Mouse (Mus musculus) urinary bladder, postnatal 4 days (tissue): ENCODE measurements around the gene BC048562.

ENCODE experiments used
- DNase-seq, 2 experiments: peaks; one replicate each; pipeline ENCODE4 v3.0.0; 2021 to 2022; ENCODE audit warnings: low spot score in 2 of 2

The BC048562 gene

DNA sequence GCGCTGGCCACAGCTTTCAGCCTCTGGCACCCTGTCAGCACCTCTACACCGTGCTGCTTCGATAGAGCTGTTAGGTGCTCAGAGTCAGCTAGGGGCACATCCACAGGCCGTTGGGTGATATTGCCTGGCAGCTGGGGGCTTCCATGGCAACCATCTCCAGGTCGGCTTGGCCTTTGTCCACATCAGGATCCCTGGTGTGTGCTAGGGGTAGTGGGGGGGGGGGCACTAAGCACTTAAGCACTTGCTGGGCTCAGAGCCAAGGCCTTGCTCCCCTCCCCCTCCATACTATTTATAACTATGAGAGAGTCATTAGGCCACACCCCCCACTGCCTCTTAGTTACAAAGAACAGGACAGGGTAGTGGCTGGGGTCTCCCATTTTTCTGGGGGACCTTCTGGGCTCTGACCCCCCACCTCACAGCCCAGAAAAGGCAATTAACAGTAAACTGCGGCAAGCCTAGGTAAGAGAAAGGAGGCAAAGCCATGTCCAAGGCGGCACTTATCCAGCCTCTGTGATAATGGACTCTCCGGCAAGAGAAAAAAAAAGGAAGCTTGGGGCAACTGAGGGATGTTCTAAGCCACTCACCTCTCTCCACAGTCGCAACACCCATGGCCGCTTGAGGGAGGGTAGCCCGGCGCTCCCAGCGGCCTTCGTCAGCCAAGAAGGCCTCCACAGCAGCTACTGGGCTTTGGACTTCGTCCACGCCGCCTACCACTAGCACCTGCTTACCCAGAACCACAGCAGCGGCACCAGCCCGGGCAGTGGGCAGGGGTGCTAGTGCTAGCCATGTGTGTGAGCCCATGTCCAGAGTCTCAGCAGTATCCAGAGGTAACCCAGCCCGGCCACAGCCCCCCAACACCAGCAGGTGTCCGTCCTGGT lies 14.2 kb downstream of the BC048562 start:
- peak in 1 of 2 experiments; percentile 18 for DNase-seq

DNA sequence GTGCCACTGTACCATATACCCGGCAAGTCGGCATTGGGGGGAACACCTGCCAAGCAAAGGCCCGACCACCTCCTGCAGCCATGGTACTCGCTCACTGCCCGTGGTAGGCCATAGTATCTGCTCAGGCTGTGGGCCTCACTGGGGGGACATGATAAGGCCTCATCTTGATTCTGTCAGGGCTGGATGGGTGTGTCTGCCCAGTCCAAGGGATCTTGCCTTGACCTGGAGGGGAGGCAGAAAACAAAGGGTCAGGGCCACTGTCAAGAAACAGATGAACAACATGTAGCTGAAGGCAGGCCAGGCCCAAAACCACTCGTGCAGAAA lies 14.8 kb downstream of the BC048562 start:
- DNase-seq: no peak

DNA sequence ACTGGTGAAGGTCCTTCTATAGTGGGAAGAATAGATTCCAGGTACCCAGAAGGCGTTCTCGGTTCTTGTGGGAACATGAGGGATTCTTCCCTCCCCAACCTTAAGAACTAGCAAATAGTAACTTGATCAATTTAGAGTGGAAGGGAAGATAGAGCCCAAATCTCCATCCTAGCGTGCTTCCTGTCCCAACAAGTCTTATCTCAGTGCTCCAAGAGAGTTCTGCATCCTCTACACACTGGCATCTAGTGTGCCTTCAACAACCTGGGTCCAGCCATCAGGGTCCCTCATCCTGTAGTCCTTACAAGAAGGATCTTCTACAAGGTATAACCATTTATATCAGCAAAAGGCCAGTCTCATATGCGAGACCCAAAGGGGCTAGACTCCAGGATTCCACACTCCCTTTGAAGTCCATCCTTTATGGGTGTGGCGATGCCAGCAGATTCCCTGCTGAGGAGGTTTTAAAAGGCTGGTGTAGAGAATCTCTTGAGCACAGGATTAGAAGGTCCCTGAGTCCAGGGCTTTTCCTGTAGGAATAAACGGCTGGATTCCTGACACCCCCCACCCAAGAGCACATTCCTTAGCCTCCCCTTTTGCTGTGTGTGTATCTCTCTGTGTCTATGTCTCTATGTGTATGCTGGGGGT lies 15.4 kb downstream of the BC048562 start:
- DNase-seq: no peak

DNA sequence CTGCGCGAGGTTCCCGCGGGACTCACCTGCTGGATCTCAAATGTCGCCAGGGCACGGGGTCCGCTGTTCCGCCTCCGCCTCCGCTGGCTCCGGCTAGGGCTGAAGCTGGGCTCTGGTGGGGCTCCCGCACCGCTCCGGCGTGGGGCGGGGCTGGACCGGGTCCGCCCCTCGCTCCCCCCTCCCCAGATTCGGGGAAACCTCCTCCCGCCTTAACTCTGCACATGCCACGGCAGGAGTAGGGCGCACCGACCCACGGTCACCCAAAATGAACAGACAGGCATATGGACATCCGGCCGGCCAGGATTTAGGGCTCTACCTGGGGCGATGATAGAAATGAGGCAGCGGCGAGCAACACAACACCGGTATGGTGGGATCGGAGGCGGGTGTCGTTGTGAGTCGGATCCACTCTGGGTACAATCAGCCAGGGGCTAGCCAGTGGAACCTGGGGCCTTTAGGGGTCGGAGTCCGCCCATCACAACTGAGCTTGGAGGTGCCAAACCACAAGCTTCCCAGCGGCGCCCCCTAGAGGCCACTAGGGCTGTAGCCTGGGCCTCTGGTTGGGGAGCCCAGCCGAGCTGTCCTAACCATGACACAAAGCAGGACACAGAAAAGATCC lies 16.1 kb downstream of the BC048562 start:
- peak; percentile 81 to 92 for DNase-seq

DNA sequence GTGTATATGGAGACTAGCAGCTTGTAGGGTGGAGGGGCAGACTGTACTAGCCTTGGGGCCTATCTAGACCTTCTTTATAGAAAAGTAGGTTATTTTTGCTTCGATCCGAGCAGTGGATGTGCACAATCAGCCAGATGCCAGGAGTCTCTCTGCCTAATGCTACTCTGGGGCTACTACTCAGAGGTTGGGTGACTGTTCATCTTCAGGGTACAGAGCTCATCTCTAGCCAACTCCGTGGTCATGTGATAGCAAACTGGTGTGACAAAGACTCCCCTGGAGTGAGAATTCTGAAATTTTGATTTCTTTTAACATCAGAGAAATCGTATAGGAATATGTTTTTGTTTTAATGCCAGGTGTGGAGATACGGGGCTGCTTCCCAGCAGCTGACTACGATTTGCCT lies 16.6 kb downstream of the BC048562 start:
- DNase-seq: no peak

DNA sequence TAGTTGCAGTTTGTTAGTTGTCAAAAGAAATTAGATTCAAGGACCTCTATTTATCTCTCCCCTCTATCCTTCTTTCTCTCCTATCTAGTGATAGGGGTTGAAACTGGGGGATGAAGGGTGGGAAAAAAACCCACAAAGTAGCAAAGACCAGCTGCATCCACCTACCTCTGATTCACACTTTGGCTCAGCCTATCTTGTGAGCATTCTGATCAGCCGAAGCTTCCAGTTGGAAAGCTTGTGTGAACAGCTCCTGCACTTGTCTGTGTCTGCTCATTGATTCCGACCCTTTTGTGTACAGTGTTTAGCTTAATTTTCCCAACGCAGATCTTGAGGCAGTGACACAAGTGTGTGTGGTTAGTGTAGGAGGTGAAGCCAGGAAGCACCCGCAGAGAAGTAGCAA lies 17.2 kb downstream of the BC048562 start:
- DNase-seq: no peak

DNA sequence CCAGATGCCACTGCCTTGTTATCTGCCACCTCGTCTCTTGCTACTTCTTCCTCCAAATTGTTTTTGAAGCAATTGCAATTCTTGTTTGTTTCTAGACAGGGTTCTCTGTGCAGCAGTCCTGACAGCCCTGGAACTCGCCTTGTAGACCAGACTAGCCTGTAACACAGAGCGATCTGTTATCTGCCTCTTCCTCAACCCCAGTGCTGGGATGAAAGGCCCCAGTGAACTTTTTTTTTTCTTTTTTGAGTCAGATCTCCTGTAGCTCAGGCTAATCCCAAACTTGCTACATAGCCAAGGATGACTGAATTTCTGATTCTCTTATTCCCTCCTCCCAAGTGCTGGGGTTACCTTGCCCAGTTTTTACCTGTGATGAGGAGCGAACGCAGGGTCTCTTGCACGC lies 18.1 kb downstream of the BC048562 start:
- no peak for DNase-seq

DNA sequence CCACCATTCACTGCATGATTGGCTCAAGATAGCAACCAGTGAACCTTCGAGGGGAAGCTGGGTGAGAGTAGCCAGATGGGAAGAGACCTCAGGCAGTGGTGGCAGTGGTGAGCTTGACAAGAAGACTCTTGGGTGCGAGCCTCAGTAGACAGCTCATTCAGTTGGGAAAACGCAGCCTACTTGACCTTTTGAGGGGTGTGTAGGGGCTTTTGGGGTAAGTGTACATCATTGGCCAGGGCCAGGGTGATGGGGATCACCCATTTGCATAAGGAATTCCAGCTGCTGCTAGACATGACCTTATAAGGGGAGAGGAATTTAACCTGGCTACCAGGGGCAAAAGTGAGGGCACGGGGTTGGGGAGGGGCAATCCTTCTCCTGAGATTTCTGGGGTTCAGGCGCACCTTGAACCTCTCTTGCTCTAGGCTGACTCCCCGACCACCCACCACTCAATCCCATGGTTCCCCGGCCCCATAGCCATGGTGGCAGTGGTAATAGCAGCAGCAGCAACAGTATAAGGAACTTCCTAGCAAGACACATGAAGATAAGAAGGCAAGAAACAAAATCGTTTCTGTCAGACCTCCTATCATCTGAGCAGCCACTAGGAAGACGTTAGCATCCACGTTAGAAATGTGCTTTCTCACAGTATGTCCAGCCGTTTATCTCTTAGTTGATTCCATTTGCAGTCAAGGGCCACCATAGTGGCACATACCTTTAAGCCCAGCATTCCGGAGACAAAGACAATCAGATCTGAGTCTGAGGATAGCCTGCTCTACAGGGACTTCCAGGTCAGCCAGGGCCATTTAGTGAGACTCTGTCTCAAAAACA lies 19.7 kb downstream of the BC048562 start:
- DNase-seq: peak in 1 of 2 experiments; percentile 14

DNA sequence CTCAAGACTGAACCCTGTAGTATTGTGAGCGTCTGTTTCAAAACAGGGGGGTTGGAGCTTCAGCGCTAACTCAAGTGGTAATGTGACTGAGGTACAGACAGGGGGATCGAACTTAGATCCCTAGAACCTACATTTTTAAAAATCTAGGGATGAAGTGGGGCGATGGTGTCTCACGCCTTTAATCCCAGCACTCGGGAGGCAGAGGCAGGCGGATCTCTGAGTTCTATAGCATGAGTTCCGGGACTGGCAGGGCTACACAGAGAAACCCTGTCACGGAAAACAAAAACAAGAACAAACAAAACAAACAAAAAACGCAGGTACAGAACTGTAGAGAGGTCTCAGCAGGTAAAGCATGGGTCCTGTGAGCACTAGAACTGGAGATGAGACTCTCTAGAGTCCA lies 20.7 kb downstream of the BC048562 start:
- DNase-seq: no peak

DNA sequence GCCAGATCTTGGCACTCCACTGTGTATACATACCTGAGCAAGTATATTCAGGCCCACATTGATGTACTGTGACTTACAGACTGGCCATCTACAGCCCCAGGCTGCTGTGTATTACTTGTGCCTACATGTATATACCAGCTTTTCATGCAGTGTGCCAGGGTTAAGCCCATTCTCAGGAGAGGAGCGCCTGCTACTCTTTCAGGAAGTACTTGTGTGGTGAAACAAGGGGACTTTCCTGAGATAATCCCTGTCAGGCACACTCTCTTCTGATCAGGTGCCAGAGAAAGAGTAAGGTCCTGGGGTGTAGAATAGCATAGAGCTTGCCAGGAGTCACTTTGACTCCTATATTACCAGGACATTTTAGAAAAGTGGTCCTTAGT lies 23.6 kb downstream of the BC048562 start:
- no peak for DNase-seq

DNA sequence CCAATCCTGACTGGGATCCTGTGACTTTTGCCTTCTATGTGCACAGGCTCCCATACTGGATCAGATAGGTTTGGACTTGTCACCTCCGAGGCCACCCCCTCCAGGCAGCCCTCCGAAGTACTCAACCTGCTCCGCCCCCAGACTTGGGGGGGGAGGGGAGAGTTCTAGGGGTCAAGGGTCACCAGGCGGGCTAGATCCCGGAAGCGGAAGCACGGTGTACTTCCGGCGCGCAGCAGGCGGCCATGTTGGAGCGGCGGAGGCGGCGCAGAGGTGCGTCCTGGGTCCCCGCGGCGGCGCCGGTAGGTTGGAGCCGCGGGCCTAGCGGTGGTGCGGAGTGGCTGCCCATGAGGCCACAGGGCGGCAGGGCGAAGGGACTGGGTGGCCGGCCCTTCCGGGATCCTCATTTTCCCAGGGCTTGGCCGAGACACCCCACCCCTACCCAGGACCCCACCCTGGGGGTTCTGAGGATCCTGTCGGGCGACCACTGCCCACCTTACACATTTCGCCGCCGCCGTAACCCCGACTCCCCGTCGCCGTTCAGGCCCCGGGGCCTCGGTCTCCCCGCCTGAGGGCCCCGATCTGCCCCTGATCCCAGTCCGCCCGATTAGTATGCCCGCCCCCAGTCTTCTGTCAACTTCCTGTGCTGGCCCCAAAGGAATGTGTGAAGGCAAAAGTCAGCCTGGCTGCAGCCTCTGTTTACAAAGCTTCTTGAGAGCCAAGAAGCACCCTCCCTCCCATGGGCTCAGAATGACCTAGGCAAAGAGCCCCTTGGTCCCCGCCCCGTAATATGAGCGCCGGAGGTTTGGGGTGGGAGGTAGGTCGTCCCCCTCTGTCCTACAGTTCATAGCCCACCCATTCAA lies 24.3 kb downstream of the BC048562 start, which contains the start of gene Ccdc71:
Ccdc71 (plus strand) TSS at position 209 of the 860 bp plus-strand sequence.
- peak; percentile 79 to 87 for DNase-seq

DNA sequence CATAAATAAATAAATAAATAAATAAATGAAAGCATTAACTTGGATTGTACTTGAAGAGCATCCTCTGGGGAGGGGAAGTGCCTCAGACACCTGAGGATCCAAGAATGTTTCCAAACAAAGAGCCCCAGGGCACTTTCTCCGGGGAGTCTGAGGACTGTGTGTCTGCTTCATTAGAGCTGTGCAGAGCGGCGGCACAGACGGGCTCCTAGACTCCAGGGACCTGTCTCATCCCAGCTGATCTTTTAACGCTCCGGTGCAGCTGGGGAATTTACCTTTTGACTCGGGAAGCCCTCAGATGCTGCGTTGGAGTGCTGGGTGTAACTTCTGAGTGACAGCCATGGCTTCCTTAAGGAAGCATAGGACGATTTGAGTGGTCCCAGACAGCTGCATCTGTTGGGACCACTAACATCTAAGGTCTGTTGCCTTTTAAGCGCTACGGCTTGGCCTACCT lies 24.9 kb downstream of the BC048562 start, which contains the start of gene Klhdc8b:
Klhdc8b (minus strand) TSS at position 401 of the 451 bp plus-strand sequence.
- DNase-seq: peak in 1 of 2 experiments; percentile 17

DNA sequence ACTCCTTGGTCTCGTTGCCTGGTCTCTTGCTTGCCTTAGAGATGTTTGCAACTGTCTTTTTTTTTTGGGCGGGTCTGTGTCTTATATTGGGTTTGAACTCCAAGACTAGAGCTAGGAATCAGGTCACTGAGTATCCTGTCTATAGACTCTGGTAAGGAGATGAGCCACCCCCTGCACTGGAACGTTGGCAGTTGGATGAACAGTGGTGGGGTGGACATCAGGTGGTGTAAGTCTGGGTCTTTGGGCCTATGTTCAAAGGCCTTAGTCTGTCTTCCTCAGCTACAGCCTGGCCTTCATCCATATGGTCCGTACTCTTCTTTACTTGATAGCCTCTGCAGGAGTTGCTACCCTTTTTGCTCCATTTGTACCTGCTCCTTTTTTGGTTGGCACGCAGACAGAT lies 25.4 kb downstream of the BC048562 start:
- peak in 1 of 2 experiments; percentile 16 for DNase-seq

DNA sequence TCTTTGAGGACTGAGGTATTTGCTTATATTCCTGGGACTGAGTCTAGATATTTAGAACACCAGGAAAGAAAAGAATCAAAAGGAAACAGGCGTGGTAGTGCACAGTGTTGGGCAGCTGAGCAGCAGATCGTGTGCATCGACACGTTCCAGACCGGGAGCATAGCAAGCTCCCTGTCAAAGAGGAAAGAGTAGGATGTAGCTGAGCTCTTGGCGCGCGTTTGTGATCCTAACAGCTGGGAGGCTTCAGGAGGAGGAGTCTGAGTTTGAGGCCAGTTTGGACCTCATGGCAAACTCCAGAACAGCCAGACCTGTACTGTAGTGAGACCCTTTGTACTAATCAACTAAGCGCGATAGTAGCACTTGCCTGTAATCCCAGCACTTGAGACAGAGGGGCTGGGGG lies 25.9 kb downstream of the BC048562 start:
- peak in 1 of 2 experiments; percentile 47 for DNase-seq

DNA sequence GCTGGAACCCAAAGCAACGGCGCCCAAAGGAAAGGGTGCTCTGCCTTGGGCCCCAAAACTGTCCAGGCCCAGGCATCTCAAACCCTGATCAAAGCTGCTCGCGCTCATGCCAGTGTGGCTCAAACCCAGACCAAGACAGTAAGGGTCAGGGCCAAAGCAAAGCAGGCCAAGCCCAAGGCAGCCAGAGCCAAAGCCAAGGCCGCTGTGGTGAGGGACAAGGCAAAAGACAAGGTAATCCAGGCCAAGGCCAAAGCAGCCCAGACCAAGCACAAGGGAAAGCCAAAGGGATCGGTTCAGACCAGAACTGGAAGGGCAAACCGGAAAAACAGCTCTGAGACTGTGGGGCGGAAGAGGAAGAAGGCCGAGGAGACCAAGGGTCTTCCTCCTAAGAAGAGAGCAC lies 27.4 kb downstream of the BC048562 start:
- DNase-seq: peak in 1 of 2 experiments; percentile 18

DNA sequence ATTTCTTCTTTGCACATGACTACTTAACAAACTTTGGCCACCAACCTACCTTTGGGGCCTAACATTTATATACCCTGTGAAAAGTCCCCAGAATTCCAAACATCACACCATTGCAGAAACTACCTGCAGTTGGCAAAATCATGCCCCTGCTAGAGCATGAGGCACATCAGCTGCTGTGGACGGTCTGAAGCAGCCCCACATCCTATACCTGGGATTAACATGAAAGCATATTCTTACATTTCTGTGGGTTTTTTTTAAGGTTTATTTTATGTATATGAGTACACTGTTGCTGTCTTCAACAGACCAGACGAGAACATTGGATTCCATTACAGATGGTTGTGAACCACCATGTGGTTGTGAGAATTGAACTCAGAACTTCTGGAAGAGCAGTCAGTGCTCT lies 29.9 kb downstream of the BC048562 start:
- no peak for DNase-seq

DNA sequence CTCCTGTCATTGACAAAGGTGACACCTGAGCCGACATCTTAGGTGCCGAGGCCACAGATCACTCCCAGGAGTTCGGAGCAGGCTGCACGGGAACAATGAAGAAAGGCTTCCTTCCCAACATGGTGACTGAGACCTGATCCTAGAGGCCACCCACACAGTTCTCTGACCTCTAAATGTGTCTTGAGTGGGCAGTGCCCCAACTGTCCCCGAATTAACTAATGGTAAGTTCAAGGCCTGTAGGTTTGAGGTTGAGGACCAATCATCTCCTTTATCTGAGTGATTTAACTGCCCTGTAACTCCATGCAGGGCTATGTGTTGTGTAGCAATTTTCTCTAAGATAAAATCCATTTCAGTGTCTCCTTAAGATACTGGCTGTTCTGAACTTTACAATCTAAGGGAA lies 33.1 kb downstream of the BC048562 start:
- no peak for DNase-seq

DNA sequence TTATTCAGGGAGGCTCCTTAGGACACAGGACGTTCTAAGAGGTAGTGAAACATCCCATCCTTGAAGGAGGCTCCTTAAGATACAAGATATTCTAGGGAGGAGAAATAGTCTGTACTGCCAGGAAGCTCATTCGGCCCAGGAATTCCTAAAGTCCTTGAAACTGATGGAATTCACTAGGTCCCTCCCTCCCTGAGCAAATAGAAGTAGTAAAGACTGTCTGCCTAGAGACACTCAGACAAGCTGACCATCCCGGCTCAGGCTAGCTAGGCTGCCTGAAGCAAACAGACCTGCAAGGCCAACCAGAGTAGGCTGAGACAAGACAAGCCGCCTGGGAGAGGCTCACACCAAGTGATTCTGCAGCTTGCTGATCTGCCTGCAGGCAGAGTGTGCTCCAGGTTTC lies 33.6 kb downstream of the BC048562 start:
- no peak for DNase-seq

DNA sequence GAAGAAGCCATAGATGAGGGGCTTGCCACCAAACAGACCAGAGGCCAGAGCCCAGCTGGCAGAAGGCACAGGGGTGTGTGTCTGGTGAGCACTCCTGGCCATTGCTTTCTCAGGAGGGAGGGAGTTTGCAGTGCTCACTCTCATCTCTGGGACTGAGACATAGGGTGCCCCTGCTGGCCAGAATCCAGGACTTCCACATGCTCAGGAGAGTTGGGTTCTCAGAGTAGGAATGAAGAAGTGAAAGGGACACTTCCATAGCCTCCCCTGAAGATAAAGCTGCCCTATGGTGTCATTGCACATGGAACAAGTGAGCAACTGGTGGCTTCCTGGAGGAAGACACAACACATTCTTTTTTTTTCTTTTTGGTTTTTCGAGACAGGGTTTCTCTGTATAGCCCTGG lies 38.2 kb downstream of the BC048562 start:
- no peak for DNase-seq

DNA sequence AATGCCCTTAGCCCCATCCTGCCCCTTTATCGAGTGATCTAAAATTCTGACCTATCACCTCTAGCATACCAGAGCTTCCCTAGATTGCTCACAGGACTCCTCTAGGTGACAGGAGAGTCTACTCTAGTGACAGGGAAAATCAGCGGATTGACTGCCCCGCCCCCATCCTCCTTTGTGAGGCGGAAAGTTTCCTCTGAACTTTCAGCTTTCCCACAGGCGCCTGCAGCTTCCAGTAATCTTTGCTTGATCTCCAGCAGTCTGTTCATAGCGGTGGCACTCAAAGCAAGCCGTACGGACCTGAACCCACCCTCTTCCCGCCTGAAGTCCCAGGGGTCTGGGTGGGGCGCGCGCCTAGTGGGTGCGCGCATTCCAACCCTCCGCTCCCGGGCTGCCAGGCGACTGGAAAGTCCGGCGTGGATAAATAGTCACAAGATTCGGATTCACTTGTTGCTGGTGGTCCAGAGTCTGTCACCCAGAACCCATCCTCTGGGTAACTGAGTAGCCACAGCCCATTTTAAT lies 42.4 kb downstream of the BC048562 start:
- DNase-seq: peak; percentile 80 to 82

DNA sequence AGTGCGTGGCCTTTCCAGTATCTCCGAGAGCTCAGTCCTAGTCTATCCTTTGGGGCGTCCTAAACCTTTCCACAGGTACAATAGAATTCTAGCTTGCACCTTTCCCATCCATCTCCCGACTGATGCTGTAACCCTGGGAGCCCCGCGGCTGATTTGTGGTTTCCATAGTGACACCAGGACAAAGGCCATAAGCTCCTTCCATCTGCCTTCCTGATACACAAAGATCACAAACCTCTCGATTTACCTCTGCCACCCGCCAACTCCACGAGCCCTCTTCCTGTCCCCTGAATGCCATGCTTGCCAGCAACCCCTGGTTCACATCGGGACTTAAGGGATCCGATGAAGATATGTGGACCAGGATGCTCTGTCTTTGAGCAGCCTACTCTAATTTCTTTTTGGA lies 43.0 kb downstream of the BC048562 start:
- DNase-seq: no peak
